Mouse (Mus musculus): ENCODE results near the gene Ppp1r3g.

Ppp1r3g gene

DNA sequence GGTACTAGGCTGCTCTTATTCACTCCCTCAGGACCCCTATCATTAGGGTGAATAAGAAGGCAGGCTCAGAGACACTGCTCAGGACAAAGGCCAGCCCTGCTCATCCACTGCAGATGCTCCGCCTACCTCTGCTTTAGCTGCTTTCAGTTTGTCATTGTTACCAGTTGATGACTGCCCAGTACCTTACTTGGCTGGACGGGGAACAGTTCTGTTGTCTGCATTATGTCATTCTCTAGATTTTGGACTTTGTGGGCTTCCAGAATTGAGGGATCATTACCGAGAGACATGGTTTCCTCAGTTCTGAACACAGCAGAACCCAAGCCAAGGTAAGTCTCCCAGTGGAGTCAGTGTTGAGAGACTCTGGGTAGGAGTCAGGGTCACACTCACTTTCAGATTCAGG lies 36.6 kb downstream of the Ppp1r3g start:
- no peak for DNase-seq (ENCODE audit: low spot score in 2 of 2)

DNA sequence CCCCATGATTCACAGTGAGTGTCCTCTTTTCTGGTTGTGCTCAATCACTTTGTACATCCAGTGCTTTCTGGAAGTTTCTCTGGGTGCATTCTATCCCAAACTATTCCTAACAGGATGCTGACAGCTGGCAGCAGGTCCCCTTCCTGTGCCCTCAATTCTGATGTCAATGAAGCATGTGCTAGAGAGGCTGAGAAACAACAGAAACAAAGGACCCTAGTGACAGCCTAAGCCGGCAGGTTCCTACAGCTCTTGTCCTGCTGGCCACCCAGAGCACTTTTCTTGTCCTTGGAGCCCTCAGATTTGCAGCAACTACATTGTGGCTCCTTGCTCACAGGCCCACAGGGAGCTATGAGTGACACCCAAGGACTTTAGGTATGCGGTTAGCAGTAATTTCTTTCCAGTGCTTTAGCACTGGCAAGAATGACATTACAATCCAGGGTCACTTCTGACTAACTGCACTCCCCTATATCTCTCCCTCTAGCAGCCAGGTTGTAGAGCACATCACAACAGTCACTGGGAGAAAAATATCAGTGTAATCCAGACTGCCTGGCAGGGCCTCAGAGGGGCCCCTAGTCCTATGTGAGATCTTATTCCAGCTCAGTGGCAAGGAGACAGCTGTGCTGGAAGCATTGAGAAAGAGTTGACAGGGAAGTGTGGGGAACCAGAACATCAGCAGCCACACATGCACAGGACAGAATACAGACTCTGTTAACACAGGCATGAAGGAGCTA lies 37.2 kb downstream of the Ppp1r3g start:
- DNase-seq (ENCODE audit: low spot score in 2 of 2): no peak

DNA sequence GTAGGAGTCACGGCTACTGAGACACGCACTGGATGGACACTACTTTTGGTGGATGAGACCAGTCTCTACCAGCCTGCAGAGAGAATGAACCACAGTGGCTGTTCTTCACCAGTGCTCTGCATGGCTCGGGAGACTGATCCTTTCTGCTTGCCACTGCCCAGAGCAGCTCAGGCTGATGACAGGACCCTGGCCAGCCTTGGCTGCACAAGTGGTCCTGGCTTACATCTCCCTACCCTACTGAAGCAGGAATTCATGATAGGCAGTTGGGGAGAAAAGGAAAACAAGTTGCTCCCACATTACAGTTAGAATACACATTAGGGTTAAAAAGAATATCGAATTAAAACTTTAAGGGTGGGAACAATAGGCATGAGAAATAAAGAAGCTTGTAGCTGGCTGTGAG lies 39.0 kb downstream of the Ppp1r3g start:
- no peak for DNase-seq (ENCODE audit: low spot score in 2 of 2)

DNA sequence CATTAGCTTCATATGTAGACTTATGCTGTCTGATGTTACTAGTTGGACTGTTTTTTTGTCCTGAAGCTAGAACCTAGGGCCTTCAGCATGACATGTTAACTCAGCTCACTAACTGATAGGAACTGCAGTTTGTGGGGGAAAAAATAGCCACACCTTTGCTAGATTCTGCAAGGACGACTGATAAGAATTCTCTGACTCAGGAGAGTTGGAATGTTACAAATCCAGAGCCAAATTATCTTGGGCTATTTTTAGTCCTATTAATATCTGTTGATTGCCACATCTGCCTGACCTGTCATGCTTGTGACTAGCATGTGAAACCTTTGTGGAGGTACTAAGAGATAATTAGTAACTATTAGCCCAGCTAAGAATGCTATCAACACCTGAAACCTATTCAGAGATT lies 42.2 kb downstream of the Ppp1r3g start:
- no peak for DNase-seq (ENCODE audit: low spot score in 2 of 2)

DNA sequence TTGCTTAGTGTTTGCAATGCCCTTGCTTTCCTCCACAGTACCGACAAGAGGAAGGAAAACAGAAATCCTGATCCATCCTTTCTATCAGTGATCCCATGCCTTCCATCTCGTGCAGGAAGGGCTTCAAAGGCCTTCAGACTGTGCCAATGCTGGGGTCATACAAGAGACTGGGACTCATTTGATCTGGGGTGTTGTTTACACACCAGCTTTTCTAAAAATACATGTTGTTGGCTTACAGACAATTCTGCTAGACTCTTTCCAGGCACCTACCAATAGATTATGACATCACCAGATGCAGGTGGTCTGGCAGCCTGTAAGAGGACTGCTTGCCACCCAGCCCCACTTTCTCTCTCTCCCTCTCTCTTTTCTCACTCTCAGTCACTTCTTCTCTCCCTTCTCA lies 51.3 kb downstream of the Ppp1r3g start:
- DNase-seq (ENCODE audit: low spot score in 2 of 2): no peak

DNA sequence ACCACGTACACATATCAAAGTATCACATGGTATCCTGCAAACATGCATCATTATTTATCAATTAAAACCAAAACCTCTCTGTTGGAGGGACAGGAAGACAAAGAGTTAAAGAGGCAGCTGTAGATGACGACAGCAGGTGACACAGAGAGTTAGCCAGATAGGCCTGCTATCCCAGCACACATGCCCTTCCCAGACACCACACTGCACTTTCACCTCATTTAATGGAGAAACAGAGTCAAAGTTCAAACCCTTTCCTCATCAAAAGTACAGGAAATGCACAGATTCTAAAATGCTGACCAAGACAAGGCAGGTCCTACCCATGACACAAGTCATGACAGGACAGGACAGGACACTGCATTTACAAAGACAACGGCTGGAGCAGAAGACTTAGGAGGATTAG lies 57.0 kb downstream of the Ppp1r3g start:
- no peak for DNase-seq (ENCODE audit: low spot score in 2 of 2)

DNA sequence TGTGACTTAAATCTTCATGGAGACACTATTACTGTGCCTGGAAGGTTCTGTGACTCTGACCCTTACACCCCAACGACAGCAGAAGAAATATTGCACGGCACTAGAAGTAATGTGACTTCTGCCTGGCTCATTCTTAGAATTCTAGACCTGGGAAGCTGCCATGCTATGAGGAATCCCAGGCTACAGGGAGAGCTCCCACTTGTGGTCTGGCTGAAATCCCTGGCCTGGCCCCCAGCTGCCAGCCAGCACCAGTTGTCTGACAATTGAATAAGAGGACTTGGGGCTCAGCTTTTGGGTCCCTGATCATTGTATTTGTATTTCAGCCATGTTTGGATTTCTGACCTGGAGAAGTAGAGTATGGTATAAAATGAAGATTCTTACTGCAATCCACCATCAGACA lies 59.4 kb downstream of the Ppp1r3g start:
- DNase-seq (ENCODE audit: low spot score in 2 of 2): no peak

DNA sequence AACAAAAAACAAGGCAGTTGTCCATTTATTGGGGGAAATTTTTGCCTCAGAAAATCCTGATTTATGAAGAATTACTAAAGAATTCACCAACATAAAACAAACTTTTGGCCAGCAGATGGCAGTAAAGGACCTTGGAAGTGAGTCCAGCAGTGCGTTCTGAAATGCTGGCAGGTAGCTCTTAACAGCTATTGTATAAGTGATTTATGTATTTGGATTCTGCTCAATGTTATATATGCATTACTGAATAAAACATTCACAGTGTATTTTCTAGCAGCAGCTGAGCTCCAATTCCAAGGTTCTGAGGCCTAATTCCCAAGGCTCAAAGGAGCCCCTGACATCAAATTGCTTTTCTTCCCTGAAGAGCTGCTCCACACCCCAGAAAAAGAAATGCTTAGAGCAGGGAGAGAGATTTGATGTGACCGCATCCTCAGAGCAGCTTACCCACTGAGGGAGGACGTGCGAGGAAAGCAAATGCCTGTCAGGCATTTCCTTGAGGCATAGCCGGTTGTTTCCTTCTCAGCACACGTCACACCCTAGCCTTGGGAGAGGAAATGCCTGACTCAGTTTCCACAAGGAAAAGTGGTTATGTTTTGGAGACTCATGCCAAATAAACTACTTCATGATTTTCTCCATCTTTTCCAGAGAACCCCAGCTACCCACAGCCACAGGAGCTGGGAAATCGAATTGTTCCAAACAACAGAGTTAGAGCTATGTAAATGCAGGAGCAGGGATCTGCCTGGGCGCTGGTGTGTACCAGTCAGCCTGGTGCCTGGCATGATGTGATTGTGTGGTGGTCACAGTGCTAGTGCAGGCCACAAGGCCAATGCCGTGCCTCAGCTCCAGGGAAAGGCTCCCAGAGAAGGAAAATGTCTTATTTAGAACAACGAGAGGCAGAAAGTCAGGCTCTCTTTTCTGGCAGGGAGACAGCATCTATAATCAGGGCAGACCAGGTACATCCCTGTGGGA lies 61.0 kb downstream of the Ppp1r3g start:
- DNase-seq (ENCODE audit: low spot score in 2 of 2): peak in 1 of 2 experiments; percentile 39
